Mouse (Mus musculus) MEL (cell line): Measurements from ENCODE around the gene Fat2.

Experiments used
- CTCF ChIP-seq, 3 experiments: IDR thresholded peaks in 2 of 3; conservative IDR thresholded peaks in 1 of 3; 2 replicates each; pipeline ENCODE4 v1.5.1; 2011 to 2012; ENCODE audit warnings: low read length in 3 of 3, low read depth in 2 of 3, mild to moderate bottlenecking in 2 of 3, improper control_type of control experiment in 1 of 3, inconsistent platforms in 1 of 3, mixed read lengths in 1 of 3, moderate library complexity in 1 of 3; ENCODE audit not compliant: control insufficient read depth in 1 of 3, insufficient read depth in 1 of 3, poor library complexity in 1 of 3, severe bottlenecking in 1 of 3
- GABPA ChIP-seq: IDR thresholded peaks from 2 replicates; pipeline ENCODE4 v1.6.1; 2012; ENCODE audit warnings: low read depth, mild to moderate bottlenecking, inconsistent platforms, low read length, improper control_type of control experiment, moderate library complexity
- JUND ChIP-seq: IDR thresholded peaks from 2 replicates; pipeline ENCODE4 v1.6.1; 2011; ENCODE audit warnings: low read depth, mild to moderate bottlenecking, improper control_type of control experiment, low read length
- MYC ChIP-seq: IDR thresholded peaks from 2 replicates; pipeline ENCODE4 v1.6.1; 2011; ENCODE audit warnings: low read depth, mild to moderate bottlenecking, low read length, improper control_type of control experiment, moderate library complexity
- POLR2A ChIP-seq, 2 experiments: IDR thresholded peaks; 2 replicates each; pipeline ENCODE4 v1.6.1; 2011 to 2012; ENCODE audit warnings: low read length in 2 of 2, mild to moderate bottlenecking in 2 of 2, control low read depth in 1 of 2, improper control_type of control experiment in 1 of 2, low read depth in 1 of 2, moderate library complexity in 1 of 2; ENCODE audit not compliant: control insufficient read depth in 1 of 2, insufficient read depth in 1 of 2, poor library complexity in 1 of 2
- USF2 ChIP-seq, 2 experiments: IDR thresholded peaks; 2 replicates each; pipeline ENCODE4 v1.6.1; 2011 to 2012; ENCODE audit warnings: improper control_type of control experiment in 2 of 2, low read length in 2 of 2, borderline replicate concordance in 1 of 2, inconsistent platforms in 1 of 2, low read depth in 1 of 2, mild to moderate bottlenecking in 1 of 2; ENCODE audit not compliant: insufficient read depth in 1 of 2
- ZC3H11A ChIP-seq: IDR thresholded peaks from 2 replicates; pipeline ENCODE4 v1.6.1; 2012; ENCODE audit warnings: low read depth, mild to moderate bottlenecking, inconsistent platforms, low read length, improper control_type of control experiment
- ZKSCAN1 ChIP-seq: IDR thresholded peaks from 2 replicates; pipeline ENCODE4 v1.6.1; 2012; ENCODE audit warnings: low read depth, mild to moderate bottlenecking, inconsistent platforms, low read length, improper control_type of control experiment, moderate library complexity

GRCm38 (mm10) chr11:55326211-55326610, 10.2 kb downstream of the Fat2 start:
- TF ChIP-seq MYC = no peak
- TF ChIP-seq POLR2A (IDR thresholded peaks at IDR 0.05; ENCODE audit: control insufficient read depth in 1 of 2, insufficient read depth in 1 of 2, low read depth in 1 of 2, low read length in 2 of 2, poor library complexity in 1 of 2) = no peak
- TF ChIP-seq USF2 (IDR thresholded peaks at IDR 0.05; ENCODE audit: borderline replicate concordance in 1 of 2, insufficient read depth in 1 of 2, low read depth in 1 of 2, low read length in 2 of 2) = no peak
- no peak for TF ChIP-seq ZKSCAN1
- no peak for TF ChIP-seq ZC3H11A
- no peak for TF ChIP-seq CTCF (IDR thresholded peaks at IDR 0.05 in 2 of 3, conservative IDR thresholded peaks at IDR 0.05 in 1 of 3; ENCODE audit: control insufficient read depth in 1 of 3, insufficient read depth in 1 of 3, low read depth in 2 of 3, low read length in 3 of 3, poor library complexity in 1 of 3, severe bottlenecking in 1 of 3)
- TF ChIP-seq GABPA = no peak
- no peak for TF ChIP-seq JUND
